Mouse (Mus musculus) megakaryocyte progenitor cell, adult 5-6 weeks (primary cell): ENCODE data around the gene Gigyf1. TPM values are rescaled to one million over a fixed set of nuclear protein-coding genes. Genes with fewer than 3 reads are reported as not detected.

ENCODE experiments used
- ATAC-seq: replicated peaks from 2 replicates; pipeline ENCODE4 v1.8.0; 2016; ENCODE audit warnings: mild to moderate bottlenecking, moderate TSS enrichment, inconsistent platforms; ENCODE audit not compliant: poor library complexity
- total RNA-seq, 2 experiments: library from RNA; stranded (forward) in 1 of 2; stranded (reverse) in 1 of 2; fragments of 157-497, 149-512 nt in 1 of 2; fragments of 200-1000 nt in 1 of 2; gene quantifications; 2 replicates each; pipeline versions ENCODE4 v1.2.3 to v1.2.4; 2015 to 2017

Gene Gigyf1
- total RNA-seq, 2 experiments from 2014 or later, result 4.7 to 8.6 TPM

DNA sequence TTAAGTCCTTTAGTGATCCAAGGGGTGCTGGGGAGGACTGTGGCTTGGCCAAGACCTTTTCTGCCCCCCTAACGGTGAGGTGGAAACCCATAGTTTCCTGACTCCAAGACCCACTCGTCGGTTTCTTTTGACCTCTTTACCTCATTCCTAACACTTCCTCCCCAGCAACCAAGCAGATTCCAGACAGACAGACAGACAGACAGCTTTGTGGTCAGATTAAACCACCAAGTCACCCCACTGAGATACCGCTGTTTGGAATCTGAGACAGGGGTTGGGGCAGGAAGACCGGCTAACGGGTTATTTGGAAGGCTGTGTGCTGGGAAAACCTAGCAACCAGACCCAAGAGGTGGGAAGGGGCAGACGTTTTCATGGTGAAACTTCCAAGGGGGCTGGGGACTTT lies 51.8 kb downstream of the Gigyf1 start:
- peak; percentile 10 for ATAC-seq

DNA sequence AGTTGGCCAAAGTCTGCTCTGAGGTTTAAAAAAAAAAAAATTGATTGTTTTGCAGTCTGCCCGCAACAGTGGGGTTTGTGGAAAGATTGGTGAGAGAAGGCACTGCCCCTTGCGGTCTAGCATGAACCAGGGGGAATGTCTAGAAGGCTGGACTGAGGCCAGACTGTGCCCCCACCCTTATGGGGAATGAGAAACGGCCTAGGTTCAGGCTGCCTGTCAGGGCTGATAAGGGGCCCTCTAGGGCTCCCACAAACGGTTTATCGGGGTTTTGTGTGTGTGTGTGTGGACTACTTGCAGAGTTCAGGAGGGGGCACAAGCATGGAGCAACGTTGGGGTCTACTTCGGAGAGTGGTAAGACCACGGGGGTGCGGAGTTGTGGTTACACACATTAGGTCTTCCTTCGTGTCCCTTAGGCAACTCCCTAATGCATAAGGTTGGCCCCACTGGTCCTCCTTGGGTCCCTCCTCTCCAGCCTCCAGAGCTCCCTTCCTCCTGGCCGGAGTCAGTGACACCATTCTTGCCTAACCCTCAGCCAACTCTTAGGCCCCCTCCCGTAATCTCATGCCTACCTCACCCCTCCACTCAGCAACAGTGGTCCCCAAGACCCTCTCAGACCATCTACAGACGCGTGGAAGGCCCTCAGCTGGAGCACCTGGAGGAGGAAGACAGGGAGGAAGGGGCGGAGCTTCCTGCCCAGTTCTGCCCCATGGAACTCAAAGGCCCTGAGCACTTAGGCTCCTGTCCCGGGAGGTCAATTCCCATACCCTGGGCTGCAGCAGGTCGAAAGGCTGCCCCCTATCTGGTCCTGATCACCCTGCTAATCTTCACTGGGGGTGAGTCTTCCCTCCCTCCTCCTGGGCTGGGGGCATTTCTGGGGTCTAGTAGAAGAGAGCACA lies 52.6 kb downstream of the Gigyf1 start:
- peak; percentile 76 for ATAC-seq

GRCm38 (mm10) chr5:137574470-137574901 lies 56.1 kb downstream of the Gigyf1 start:
- no peak for ATAC-seq

Other genes with a start within 250 kb of the Gigyf1 start
- 0.67 and 2.3 TPM in 2 replicates for gene Ache, start 231.0 kb upstream of the Gigyf1 start, total RNA-seq (2015)
- under 0.01 TPM in 1 of 2 replicates, not detected in the other for gene Ache, start 231.0 kb upstream of the Gigyf1 start, total RNA-seq (2017)
- gene Ufsp1, start 223.9 kb upstream of the Gigyf1 start, total RNA-seq (2015), result 0.61 and 2.9 TPM in 2 replicates
- gene Ufsp1, start 223.9 kb upstream of the Gigyf1 start, total RNA-seq (2017), result 1.3 and 3.8 TPM in 2 replicates
- 133 and 143 TPM in 2 replicates for gene Srrt, start 210.9 kb upstream of the Gigyf1 start, total RNA-seq (2015)
- 241 and 321 TPM in 2 replicates for gene Srrt, start 210.9 kb upstream of the Gigyf1 start, total RNA-seq (2017)
- 4.0 and 6.7 TPM in 2 replicates for gene Trip6, start 204.1 kb upstream of the Gigyf1 start, total RNA-seq (2015)
- gene Trip6, start 204.1 kb upstream of the Gigyf1 start, total RNA-seq (2017), result 7.1 and 7.5 TPM in 2 replicates
- 2.4 and 4.4 TPM in 2 replicates for gene Slc12a9, start 185.0 kb upstream of the Gigyf1 start, total RNA-seq (2015)
- gene Slc12a9, start 185.0 kb upstream of the Gigyf1 start, total RNA-seq (2017), result 5.3 and 5.7 TPM in 2 replicates
- 0.05 and 0.10 TPM in 2 replicates for gene Ephb4, start 168.4 kb upstream of the Gigyf1 start, total RNA-seq (2015)
- gene Ephb4, start 168.4 kb upstream of the Gigyf1 start, total RNA-seq (2017), result 0.27 TPM in 1 of 2 replicates, not detected in the other
- 0.10 and 0.47 TPM in 2 replicates for gene Zan, start 41.5 kb upstream of the Gigyf1 start, total RNA-seq (2015)
- under 0.01 and 0.14 TPM in 2 replicates for gene Zan, start 41.5 kb upstream of the Gigyf1 start, total RNA-seq (2017)
- gene Pop7, start 16.0 kb upstream of the Gigyf1 start, total RNA-seq (2015), result 31.9 and 35.0 TPM in 2 replicates
- gene Pop7, start 16.0 kb upstream of the Gigyf1 start, total RNA-seq (2017), result 22.7 and 29.2 TPM in 2 replicates
- not detected in 2 replicates for gene Epo, start 14.7 kb downstream of the Gigyf1 start, total RNA-seq (2015)
- not detected in 2 replicates for gene Epo, start 14.7 kb downstream of the Gigyf1 start, total RNA-seq (2017)
- gene Gnb2, start 15.0 kb downstream of the Gigyf1 start, total RNA-seq (2015), result 193 and 223 TPM in 2 replicates
- gene Gnb2, start 15.0 kb downstream of the Gigyf1 start, total RNA-seq (2017), result 187 and 251 TPM in 2 replicates
- gene Actl6b, start 35.0 kb downstream of the Gigyf1 start, total RNA-seq (2015), result not detected in 2 replicates
- gene Actl6b, start 35.0 kb downstream of the Gigyf1 start, total RNA-seq (2017), result not detected in 2 replicates
- gene Tfr2, start 51.3 kb downstream of the Gigyf1 start, total RNA-seq (2015), result 14.1 and 20.7 TPM in 2 replicates
- gene Tfr2, start 51.3 kb downstream of the Gigyf1 start, total RNA-seq (2017), result 13.2 and 23.4 TPM in 2 replicates
- gene Mospd3, start 82.5 kb downstream of the Gigyf1 start, total RNA-seq (2015), result 95.4 and 97.5 TPM in 2 replicates
- 3.6 and 5.5 TPM in 2 replicates for gene Mospd3, start 82.5 kb downstream of the Gigyf1 start, total RNA-seq (2017)
- not detected in 2 replicates for gene Pcolce, start 95.2 kb downstream of the Gigyf1 start, total RNA-seq (2015)
- gene Pcolce, start 95.2 kb downstream of the Gigyf1 start, total RNA-seq (2017), result not detected in 2 replicates
- gene Fbxo24, start 110.5 kb downstream of the Gigyf1 start, total RNA-seq (2015), result not detected in 2 replicates
- 0.21 TPM in 1 of 2 replicates, not detected in the other for gene Fbxo24, start 110.5 kb downstream of the Gigyf1 start, total RNA-seq (2017)
- 37.8 and 38.0 TPM in 2 replicates for gene Lrch4, start 110.6 kb downstream of the Gigyf1 start, total RNA-seq (2015)
- gene Lrch4, start 110.6 kb downstream of the Gigyf1 start, total RNA-seq (2017), result 27.3 and 29.5 TPM in 2 replicates
- 5.5 and 8.3 TPM in 2 replicates for gene Gm20605, start 110.6 kb downstream of the Gigyf1 start, total RNA-seq (2015)
- gene Gm20605, start 110.6 kb downstream of the Gigyf1 start, total RNA-seq (2017), result 4.3 and 8.0 TPM in 2 replicates
- gene Sap25, start 122.8 kb downstream of the Gigyf1 start, total RNA-seq (2015), result 24.9 and 29.5 TPM in 2 replicates
- gene Sap25, start 122.8 kb downstream of the Gigyf1 start, total RNA-seq (2017), result 14.2 and 18.0 TPM in 2 replicates
- gene Irs3, start 127.2 kb downstream of the Gigyf1 start, total RNA-seq (2015), result not detected in 2 replicates
- gene Irs3, start 127.2 kb downstream of the Gigyf1 start, total RNA-seq (2017), result not detected in 2 replicates
- gene Agfg2, start 166.2 kb downstream of the Gigyf1 start, total RNA-seq (2015), result 8.6 and 9.8 TPM in 2 replicates
- 10.5 and 14.2 TPM in 2 replicates for gene Agfg2, start 166.2 kb downstream of the Gigyf1 start, total RNA-seq (2017)
- 0.02 and 0.05 TPM in 2 replicates for gene Nyap1, start 223.1 kb downstream of the Gigyf1 start, total RNA-seq (2015)
- 0.07 and 0.17 TPM in 2 replicates for gene Nyap1, start 223.1 kb downstream of the Gigyf1 start, total RNA-seq (2017)
- gene Tsc22d4, start 227.2 kb downstream of the Gigyf1 start, total RNA-seq (2015), result 39.6 and 58.5 TPM in 2 replicates
- 92.1 and 96.5 TPM in 2 replicates for gene Tsc22d4, start 227.2 kb downstream of the Gigyf1 start, total RNA-seq (2017)